Mouse (Mus musculus): Measurements from ENCODE around the gene Trpc4ap.

- TF ChIP-seq TCF12 (IDR thresholded peaks at IDR 0.05; ENCODE audit: low read depth, low read length) (no peak), EP300 (IDR thresholded peaks at IDR 0.05; ENCODE audit: low read depth in 1 of 2, low read length in 2 of 2) (peak in 1 of 2 experiments; percentile 22; a peak in 1 of 4 replicates), TAL1 (IDR thresholded peaks at IDR 0.05; ENCODE audit: low read length) (no peak)
Observed at GRCm38 (mm10) chr2:155694564-155694963, 2.4 kb upstream of the Trpc4ap start.
